Mouse (Mus musculus) kidney, postnatal 4 days (tissue): ENCODE measurements at regions not wholly inside any gene's neighbourhood (a gene's known extent, or its start where the extent isn't known, plus 50 kb on each side); places are given as distances from the start of the nearest gene placed in this dataset.
A peak's percentile ranks its signal among the peaks of the same experiment; 100 is the strongest.

ENCODE experiments used
- DNase-seq, 2 experiments: peaks; one replicate each; pipeline ENCODE4 v3.0.0; 2021; ENCODE audit warnings: mixed read lengths in 2 of 2

- no peak for DNase-seq
Measured at GRCm38 (mm10) chr3:128723100-128723499, 476.6 kb upstream of the Pitx2 start.

DNA sequence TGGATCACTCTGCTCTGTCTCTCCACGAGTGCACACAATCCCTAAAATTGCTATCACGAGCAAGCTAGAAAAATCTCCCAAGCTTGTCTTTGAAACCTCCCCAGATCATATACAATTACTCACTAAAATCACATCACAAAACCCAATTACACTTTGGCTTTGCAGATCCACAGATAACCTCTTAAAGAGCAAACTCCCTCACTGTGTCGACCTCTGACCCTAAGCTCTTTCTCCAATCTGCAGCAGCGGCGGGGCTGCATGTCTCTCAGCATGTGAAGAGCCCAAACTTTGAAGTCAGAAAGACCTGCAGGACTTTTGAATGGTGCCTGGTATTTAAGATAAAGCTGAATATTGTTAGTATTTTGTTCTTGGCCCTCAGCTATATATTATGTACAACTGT is 479.4 kb upstream of the Pitx2 start:
- DNase-seq: no peak

- DNase-seq: no peak
Measured at GRCm38 (mm10) chr3:128719226-128719625, 480.5 kb upstream of the Pitx2 start.

- no peak for DNase-seq
Measured at GRCm38 (mm10) chr3:128707270-128707669, 492.4 kb upstream of the Pitx2 start.

- no peak for DNase-seq
Measured at GRCm38 (mm10) chr3:128668468-128669127, 531.1 kb upstream of the Pitx2 start.

DNA sequence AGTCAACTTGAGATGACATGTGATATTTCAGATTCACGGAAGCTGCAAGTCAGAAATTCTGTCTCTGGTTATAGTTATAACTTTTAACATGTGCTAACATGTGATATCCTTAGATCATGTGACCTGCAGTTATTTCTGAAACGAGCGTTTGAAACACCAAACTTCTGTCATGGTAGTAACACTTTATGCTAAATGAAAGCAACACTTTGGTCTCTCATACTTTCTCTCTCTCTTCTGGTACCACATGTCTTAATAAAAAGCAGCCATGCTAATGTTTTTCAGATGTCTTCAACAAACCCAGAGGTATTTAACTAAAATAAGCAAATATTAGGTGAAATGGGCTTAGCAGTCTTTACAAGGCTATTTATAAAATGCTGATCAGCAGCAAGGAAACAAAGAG is 534.5 kb upstream of the Pitx2 start:
- DNase-seq: no peak

- DNase-seq: no peak
Measured at GRCm38 (mm10) chr3:128636960-128637755, 562.5 kb upstream of the Pitx2 start.

GRCm38 (mm10) chr3:128627696-128628095 is 572.0 kb upstream of the Pitx2 start:
- no peak for DNase-seq

GRCm38 (mm10) chr3:128616675-128617074 is 583.0 kb upstream of the Pitx2 start:
- no peak for DNase-seq

DNA sequence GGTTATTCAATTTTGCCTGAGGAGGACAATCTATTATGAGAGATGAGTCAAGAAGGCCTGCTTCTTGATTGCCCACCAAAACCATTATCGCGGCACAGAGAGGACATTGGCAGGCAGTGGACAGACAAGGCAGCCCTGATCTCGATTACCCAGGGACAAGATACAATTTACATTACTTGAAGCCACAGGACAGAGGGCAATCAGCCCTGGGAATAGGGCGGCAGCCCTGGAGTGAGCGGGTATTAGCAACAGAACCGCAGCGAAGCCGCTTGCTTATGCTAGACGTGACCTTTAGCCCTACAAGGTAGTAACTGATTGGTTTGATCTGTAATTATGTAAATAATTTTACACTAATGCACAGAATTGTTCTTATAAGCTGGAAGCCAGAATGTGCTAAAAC is 586.0 kb upstream of the Pitx2 start:
- DNase-seq: no peak

DNA sequence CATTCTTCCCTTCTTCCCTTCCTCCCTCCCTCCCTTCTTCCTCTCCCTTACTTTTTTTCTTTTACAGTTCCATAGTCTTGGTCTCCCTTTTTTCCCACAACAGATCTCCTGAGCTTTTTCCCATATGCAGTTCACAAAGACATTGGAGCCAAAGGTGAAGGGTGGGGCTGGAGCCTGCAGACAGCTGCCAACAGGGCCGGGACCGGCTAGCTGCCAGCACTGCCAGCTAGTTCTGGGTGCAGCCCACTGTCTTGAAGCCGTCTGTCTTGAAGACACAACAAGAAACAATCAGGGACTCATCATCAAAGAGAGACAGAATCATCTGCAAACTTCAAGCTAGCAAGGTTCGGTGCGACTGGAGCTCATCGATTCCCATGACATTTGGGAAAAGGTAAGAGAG is 588.9 kb upstream of the Pitx2 start:
- no peak for DNase-seq

- DNase-seq: no peak
Measured at GRCm38 (mm10) chr3:128608694-128609093, 591.0 kb upstream of the Pitx2 start.

GRCm38 (mm10) chr3:128575339-128576129 is 624.1 kb upstream of the Pitx2 start:
- DNase-seq: no peak

DNA sequence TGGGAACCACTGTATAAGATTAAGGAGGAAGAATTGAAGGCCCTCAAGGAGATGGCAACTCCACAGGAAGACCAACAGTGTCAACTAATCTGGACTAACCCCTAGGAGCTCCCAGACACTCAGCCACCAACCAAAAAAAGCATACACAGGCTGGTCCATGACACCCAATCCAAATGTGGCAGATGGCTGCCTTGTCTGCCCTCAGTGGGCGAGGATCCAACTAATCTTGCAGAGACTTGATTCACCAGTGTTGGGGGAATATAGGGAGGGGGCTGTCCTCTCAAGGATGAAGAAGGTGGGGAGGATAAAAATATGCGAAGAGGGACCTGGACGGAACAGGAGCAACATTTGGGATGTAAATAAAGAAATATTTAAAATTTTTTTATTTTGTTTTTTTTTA is 629.1 kb upstream of the Pitx2 start:
- no peak for DNase-seq

- no peak for DNase-seq
Measured at GRCm38 (mm10) chr3:128565386-128565785, 634.3 kb upstream of the Pitx2 start.

DNA sequence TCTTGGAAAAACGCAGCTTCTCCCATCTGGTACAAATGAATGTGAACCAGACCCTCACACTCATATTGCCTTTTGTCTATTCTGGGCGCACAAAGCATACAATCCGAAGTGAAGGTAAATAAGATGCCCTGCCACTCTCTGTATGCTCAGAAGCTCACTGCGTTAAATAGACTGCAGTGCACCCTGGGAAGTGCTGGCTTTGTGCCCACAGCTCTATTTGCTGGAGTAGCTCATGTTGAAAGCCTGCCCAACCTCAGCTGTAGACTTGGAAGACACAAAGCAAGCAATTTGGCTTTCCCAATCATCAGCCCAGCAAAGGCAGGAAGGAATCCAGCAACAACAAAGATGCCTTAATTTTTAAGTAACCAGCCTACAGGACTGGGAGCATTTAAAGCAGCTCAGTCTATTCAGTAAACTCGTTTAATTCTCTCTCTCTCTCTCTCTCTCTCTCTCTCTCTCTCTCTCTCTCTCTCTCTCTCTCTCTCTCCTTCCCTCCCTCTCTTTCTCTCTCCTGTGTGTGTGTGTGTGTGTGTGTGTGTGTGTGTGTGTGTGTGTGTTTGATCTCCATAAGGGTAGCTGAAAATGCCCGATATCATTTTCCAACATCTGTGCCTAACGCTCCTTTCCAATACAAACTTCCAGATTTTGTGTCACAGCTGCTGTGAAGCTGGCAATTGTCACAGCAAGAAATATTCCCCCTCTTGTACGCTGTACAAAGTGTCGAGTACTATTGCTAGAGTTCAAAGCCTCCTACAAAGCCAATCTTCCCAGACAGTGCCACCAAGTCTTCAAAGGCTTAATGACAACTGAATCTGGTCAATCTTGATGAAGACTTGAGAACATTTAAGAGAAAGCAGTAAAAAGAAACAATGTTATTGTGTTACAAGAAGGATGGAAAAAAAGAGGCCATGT is 650.5 kb upstream of the Fam241a start:
- DNase-seq: peak; percentile 46 to 58

DNA sequence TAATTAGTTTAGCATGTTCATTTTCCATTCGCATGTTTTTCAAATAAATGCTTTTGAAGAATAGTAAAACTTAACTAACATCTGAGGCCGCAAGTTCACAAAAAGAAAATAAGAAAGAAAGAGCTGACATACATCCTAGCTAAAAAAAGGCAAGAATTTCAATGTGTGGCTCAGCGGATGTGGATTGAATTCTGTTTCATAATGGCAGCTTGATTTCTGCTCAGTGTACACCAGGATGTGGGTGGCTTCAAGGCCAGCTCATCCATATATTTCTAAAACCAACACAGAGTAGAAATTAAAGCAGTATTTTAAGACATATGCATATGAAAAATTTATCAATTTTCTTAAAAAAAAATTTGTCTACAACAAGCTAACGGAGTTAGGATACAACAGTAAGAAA is 629.3 kb upstream of the Fam241a start:
- no peak for DNase-seq

DNA sequence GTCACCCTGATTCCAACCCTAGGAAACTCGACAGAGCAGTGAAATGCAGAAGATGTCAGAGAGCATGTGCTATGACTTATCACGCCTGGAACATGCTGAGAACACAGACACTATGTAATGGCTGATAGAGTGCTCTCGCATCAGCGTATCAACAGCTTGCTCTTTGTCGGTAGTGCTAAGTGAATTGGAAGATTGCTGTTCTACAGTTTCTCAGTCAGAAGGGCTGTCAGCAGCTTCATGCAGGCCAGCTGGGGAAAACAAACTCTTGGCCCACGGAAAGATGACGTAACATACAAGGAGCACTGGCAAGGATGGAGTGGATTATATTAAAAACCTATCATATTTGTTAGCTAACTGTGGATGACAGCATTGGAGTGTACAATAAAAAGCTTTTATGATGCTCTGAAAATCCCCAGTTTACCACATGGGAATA is 624.6 kb upstream of the Fam241a start:
- DNase-seq: peak; percentile 3 to 11

- peak; percentile 3 to 4 for DNase-seq
Measured at GRCm38 (mm10) chr3:128519913-128520316, 623.8 kb upstream of the Fam241a start.

- no peak for DNase-seq
Measured at GRCm38 (mm10) chr3:128518806-128519205, 622.7 kb upstream of the Fam241a start.

- DNase-seq: peak; percentile 12 to 27
Measured at GRCm38 (mm10) chr3:128471111-128471510, 575.0 kb upstream of the Fam241a start.

- no peak for DNase-seq
Measured at GRCm38 (mm10) chr3:128429706-128430105, 533.6 kb upstream of the Fam241a start.
